Mouse (Mus musculus): ENCODE results near the gene Ndufa13.

Ndufa13 gene

DNA sequence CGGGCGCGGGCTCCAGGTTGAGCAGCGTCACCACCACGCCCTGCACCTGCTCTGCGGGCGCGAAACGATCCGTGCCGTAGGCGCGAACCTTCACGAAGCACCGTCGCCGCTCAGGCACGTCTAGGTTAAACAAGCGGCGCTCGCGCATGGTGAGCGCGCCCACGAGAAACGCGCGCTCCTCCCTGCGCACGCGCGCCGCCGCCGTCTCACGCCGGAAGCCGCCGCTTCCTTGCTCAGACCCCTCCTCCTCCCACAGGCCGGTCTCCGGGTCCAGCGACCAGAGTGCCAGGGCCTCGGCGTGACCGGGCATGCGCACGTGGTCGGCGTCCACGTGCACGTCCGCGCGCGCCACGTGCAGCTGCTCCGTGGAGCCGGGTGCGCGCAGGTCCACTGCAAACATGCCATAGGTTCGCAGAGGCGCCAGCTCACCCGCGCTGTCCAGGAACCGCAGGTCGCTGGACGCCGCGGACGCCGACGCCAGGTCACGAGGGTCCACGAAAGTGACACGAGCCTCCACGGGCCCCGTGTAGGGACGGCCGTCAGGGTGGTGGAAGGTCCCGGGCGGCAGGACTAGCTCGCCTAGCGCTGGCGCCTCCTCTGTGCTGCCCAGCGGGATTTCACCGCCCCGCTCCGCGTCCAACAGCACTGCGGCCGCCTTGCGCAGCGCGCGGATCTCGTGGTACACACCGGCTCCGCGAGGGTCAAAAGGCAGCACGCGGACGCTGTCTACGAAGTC is 20.2 kb downstream of the Ndufa13 start:
- in situ Hi-C loops (cut with MboI; ENCODE audit: unreplicated experiment in 2 of 2) = no loop called here

DNA sequence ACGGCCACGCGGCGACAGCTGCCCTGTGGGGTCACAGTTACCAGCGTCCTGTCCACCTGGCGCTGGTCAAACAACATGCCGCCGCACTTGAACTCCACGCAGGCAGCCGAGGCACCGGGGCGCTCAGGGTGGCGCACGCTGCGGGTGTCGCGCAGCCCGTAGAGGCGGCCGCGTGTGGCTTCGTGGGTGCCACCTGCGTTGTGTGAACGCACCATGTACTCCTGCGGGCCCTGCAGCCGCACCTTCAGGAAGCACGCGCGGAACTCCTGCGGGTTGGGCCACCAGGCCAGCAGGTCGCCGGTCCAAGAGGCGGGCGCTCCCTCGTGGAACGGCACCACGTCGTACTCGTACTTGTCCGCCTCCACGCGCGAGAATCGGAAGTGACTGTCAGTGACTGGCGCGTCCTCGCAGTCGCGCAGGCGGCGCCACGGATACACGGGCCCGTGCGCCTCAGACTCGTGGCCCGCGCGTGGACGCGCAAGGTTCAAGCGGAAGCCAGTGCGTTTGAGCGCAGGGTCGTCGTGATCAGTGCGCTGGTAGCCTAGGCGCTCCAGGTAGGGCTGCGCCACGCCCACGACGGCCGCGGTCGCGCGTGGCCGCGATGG is 21.0 kb downstream of the Ndufa13 start:
- in situ Hi-C loops (cut with MboI; ENCODE audit: unreplicated experiment in 2 of 2) = no loop called here

DNA sequence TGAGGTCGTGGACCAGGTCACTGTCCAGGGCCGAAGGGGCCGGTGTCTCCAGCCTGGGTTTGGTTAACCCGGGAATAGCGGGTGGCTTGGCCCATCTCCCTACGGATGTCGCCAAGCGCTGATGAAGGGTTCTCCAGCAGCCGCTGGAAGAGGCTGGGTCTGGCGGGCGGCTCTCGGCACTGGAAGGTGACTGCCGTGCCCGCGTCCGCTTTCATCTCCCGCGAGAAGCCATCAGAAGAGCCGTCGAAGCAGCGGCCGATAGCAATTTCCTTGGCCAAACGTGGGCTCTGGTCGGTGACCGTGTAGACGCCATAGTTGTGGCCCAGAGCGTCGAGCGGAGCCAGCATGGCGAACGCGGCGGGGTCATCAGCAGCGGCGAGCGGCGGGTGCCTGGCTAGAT is 21.5 kb downstream of the Ndufa13 start:
- in situ Hi-C loops (cut with MboI; ENCODE audit: unreplicated experiment in 2 of 2) = no loop called here

DNA sequence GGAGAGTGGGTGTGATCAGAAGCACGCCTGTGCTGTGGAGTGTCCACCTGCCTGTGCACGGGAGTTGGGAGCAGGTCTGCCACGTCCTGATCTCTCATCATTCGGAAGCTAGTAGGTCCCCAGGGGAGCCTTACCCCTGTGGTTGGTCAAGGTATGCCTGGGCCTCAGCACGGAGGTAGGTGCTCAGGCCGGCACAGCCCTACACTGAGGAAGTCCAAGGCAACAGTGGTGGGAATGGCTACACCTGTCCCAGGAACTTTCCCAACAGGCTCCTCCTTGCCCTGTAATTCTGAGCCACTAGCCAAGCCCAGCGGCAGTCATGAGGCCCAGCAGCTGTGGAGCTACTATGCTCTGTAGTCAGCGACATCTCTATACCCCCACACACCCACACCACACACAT is 22.7 kb downstream of the Ndufa13 start:
- in situ Hi-C loops (cut with MboI; ENCODE audit: unreplicated experiment in 2 of 2) = loop anchor here in 1 of 2 experiments (10.0 kb wide), 1 partner anchor 255 kb away; the partner anchor contains the start of gene Zfp868

DNA sequence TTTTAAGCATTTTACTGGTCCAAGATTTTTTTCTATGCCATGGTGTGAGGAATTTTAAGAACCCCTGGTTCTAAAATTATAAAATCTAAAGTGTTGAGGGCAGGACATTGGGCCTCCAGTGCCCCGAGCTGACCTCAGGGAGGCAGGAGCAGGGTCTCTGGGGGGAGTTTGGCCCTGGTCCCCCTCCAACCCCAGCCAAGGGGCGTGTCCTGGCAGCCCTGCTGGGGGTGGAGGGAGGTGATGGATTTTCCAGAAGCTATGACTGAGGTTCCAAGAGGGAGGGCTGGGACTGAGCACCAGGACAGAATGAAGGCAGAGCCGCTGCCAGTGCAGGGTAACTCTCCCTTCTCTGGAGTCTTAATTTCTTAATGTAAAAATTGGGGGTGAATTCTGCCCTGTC is 24.4 kb downstream of the Ndufa13 start:
- in situ Hi-C loops (cut with MboI; ENCODE audit: unreplicated experiment in 2 of 2) = loop anchor here in 1 of 2 experiments (10.0 kb wide), 1 partner anchor 253 kb away; the partner anchor contains the start of gene Zfp868

DNA sequence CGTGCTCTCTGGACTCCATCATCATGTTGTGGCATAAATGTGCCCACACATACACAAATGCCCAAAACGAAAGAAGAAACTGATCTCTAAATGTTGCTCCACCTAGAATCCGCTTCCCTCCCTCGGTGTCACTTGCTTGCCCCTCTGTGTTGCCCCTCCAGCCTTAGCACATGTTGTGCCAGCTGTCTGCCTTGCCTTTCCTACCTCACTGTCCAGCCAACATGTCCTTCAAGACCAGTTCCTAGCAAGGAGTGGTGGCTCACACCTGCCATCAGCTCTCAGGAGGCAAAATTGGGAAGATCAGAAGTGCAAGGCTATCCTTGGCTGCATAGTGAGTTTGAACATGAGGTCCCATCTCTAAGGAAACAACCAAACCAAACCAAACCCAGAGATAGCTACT is 25.0 kb downstream of the Ndufa13 start:
- in situ Hi-C loops (cut with MboI; ENCODE audit: unreplicated experiment in 2 of 2) = loop anchor here in 1 of 2 experiments (10.0 kb wide), 1 partner anchor 253 kb away; the partner anchor contains the start of gene Zfp868

DNA sequence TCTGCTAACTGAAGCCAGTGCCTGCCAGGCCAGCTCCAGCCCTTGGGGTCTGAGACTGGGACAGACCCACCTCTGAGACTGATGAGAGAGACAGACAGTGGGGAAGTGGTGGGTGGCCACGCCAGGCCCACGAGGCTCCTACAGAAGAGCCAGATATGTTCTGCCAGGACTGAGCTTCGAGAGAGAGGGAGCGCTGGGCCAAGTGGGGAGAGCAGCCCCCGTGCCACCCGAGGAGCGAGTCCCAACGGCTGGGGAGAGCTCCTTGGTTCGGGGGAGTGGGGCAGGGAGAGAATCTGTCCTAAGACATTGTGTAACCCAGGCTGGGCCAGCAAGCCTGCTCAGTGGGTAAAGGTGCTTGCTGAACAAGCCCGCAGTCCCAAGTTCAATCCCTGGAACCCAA is 25.4 kb downstream of the Ndufa13 start:
- in situ Hi-C loops (cut with MboI; ENCODE audit: unreplicated experiment in 2 of 2) = loop anchor here in 1 of 2 experiments (10.0 kb wide), 1 partner anchor 252 kb away; the partner anchor contains the start of gene Zfp868

DNA sequence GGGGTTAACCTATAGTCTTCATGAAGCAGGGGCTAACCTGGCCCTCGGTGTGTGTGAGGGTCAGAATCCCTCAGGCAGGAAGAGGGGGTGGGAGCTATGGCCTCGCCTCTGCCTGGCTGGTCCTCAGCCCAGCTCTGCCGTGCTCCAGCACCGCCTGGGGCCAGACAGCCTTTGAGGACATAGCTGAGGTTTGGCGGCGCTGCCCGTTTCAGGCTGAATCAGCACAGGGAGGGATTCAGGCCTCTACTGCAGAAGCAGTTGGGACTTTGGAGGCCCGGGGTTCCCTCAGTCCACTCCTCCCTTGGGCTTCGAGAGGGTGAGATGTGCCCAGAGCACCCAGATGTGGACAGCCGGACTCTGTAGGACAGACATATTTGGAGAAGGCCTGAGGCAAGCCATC is 26.3 kb downstream of the Ndufa13 start:
- in situ Hi-C loops (cut with MboI; ENCODE audit: unreplicated experiment in 2 of 2) = loop anchor here in 1 of 2 experiments (10.0 kb wide), 1 partner anchor 251 kb away; the partner anchor contains the start of gene Zfp868

DNA sequence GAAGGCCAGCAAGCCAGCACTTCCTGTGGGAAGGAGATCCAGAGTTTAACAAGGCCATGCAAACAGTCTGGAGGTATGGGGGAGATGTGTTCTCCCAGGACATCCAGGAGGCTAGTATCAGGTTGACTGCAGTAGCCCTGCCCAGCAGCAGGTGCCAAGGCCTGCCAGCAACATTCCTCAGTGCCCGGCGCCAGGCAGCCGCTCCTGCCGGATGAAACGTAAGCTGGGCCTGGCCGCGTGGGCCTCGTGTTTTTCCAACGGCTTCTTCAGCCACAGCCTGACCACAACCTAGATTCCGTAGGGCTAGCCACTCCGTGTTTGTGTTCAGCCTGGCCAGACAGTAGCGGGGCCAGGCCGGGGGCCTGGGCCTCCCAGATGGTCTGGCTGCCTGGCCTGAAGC is 27.7 kb downstream of the Ndufa13 start:
- in situ Hi-C loops (cut with MboI; ENCODE audit: unreplicated experiment in 2 of 2) = loop anchor here in 1 of 2 experiments (10.0 to 25.0 kb wide), 2 partner anchors 250 to 537 kb away; partner anchors contain the start of gene Zfp868

DNA sequence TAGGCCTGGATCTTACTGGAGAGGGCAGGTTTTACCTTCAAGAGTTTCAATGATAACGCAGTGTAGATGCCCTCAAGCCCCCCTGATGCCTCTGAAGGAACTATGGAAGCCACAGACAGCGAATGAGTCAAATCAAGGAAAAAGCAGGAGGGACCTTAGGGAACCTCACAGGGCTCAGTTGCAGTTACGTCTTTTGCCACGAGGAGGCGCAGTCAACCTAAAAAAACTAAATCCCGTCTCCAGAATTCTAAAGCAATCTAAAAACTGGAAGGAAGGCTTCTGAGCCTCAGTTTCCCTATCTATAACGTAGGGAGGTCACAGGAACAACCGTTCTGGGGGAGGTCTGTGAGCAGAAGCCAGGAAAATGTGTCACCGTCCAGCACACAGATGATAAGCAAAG is 28.2 kb downstream of the Ndufa13 start:
- in situ Hi-C loops (cut with MboI; ENCODE audit: unreplicated experiment in 2 of 2) = loop anchor here in 1 of 2 experiments (10.0 to 25.0 kb wide), 2 partner anchors 249 to 537 kb away; partner anchors contain the start of gene Zfp868

DNA sequence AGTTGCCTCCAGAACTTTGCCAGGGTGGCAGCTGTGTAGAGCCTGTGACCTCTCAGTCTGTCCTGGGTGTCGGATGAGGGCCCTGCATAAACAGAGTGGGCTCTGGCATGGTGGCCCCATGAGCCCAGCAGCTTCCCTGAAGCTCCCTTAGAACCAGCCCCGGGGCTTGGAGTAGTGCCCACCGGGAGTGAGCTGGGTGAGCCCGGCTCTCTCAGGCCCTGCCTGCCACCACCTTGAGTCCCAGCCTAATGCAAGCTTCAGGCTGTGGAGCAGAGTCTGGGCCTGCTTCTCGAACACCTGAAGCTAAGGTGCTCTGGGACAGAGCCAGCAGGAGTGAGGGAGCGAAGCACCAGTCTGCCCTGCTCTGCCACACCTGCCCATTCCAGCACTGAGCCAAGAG is 31.5 kb downstream of the Ndufa13 start:
- in situ Hi-C loops (cut with MboI; ENCODE audit: unreplicated experiment in 2 of 2) = loop anchor here in 1 of 2 experiments (10.0 to 25.0 kb wide), 2 partner anchors 246 to 534 kb away; partner anchors contain the start of gene Zfp868

DNA sequence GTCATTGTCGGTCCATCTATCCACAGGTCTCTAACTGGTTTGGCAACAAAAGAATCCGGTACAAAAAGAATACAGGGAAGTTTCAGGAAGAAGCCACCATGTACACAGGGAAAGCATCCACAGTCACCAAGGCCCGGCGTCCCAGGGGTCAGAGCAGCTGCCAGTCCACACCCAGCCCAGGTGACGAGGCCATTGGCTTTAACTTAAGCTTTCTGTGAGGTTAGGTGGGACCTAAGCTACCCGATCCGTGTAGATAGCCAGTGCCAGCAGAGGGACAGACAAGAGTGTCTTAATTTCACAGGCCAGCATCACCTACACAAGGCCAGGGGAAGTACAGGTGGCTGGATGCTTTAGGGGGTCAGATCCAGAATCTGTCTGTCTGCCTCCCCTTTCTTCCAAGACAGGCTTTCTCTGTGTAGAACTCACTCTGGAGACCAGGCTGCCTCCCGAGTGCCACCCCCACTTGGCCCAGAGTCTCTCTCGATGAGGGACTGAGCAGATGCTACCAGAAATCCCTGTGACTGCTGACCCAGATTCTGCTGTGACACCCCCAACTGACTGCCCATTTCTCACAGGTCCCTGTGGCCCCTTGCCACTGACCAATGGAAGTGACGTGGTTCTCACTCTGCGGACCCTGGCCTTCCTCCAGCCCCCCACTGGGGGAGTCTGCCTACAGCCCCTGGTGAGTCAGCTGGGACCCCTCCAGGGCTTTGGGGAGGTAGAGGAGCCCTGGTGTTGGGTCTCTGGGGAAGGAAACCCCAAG is 32.2 kb downstream of the Ndufa13 start:
- in situ Hi-C loops (cut with MboI; ENCODE audit: unreplicated experiment in 2 of 2) = loop anchor here in 1 of 2 experiments (10.0 to 25.0 kb wide), 2 partner anchors 245 to 533 kb away; partner anchors contain the start of gene Zfp868

DNA sequence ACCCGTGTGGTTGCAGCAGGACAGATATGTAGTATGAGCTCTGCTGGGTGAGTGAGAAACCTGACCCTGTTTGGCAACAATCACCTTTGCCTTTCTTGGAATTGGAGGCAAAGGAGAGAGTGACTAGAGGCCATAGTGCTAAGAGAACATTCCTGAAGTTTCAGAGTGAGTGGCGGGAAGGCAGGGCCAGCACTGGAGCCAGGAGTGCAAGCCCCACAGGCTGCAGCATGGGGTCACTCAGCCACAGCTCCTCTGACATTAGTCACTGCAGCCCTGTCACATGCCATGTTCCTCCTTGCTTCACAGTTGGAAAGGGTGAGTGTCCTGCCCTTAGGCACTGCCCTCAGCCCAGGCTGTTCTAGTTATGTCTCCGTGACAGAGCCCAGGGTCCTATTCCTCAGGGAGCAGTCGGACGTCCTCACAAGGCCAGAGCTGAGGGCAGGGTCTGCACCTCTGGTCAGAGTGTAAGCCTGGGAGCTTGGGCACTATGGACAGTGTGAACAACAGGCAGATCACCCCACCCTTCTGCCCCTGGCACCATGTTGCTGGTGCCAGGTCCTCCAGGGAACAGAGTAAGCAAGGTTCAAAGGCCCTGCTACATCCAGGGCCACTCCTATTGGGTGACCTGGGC is 34.5 kb downstream of the Ndufa13 start:
- in situ Hi-C loops (cut with MboI; ENCODE audit: unreplicated experiment in 2 of 2) = loop anchor here (10.0 to 25.0 kb wide), 2 partner anchors 531 to 543 kb away; no protein-coding TSS in a partner anchor

DNA sequence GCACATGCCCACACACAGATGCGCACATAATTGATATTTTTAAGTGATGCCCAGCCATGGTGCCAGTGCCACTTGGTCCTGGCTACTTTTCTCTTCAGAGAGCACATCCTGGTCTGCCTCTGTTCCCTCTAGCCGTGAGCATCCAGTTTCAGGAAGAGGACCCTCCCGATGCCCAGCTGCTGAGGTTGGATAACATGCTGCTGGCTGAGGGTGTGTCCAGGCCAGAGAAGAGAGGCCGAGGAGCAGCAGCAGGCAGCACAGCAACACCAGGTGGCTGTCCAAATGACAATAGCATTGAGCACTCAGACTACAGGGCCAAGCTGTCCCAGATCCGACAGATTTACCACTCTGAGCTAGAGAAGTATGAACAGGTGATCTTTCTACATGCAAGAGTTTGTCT is 38.2 kb downstream of the Ndufa13 start:
- in situ Hi-C loops (cut with MboI; ENCODE audit: unreplicated experiment in 2 of 2) = loop anchor here (10.0 to 25.0 kb wide), 2 partner anchors 527 to 539 kb away; no protein-coding TSS in a partner anchor

DNA sequence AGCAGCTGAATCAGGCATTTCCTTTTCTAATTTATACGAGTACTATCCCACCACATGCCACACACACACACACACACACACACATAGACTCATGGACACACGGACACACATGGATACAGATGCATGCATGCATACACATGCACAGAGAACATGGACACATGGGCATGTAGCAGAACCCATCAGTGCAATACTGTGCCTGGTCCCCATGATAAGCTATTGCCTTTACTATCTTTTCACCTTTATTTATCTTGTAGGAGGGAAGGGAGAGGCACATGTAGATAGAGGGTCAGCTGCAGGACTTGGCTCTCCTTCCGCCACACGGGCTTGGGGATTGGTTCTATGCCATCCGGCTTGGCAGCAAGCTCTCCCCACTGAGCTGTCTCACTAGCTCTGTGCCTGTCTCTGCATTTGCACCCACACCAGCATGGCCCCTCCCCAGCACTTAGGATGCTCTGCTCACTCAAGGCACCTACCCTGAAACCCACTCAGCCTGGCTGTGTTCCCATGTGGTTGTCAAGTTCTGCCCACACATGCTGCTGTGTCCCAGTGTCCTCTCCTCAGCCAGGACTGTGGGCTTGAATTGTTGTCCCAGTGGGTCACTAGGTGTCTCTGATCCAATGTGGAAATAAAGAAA is 38.9 kb downstream of the Ndufa13 start:
- in situ Hi-C loops (cut with MboI; ENCODE audit: unreplicated experiment in 2 of 2) = loop anchor here (10.0 to 25.0 kb wide), 2 partner anchors 526 to 539 kb away; no protein-coding TSS in a partner anchor

DNA sequence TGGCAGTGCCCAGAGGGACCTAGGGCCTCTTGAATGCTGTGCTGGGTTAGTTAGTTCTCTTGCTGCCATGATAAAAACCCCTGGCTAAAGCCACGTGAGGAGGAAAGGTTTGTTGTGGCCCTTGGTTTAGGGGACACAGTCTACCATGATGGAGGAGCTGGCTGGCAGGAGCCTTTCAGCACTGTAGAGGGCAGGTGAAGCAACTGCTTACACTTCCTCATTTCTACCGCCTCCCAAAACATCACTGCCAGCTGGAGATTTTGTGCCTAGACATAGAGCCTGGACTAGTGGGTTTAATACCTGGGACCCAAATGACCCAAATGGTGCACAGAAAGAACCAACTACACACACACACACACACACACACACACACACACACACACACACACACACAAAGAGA is 41.1 kb downstream of the Ndufa13 start:
- in situ Hi-C loops (cut with MboI; ENCODE audit: unreplicated experiment in 2 of 2) = loop anchor here (10.0 to 25.0 kb wide), 2 partner anchors 524 to 536 kb away; no protein-coding TSS in a partner anchor

DNA sequence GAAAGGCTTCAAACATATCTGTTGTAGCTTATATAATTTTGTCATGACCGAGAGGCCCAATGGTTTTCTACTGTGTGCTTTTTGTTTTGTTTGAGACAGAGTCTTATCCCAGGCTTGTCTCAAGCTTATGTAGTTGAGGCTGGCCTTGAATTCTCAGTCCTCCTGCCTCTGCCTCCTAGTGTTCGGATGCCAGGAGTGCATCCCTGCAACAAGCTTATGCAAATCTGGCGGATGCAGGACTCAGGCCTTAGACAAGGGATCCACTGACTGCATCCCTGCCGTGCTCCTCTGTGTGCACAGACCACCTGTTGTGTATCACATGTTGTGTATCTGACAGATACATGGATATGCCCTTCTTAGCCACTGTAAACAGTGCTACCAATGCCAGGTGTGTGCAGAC is 41.6 kb downstream of the Ndufa13 start:
- in situ Hi-C loops (cut with MboI; ENCODE audit: unreplicated experiment in 2 of 2) = loop anchor here (10.0 to 25.0 kb wide), 2 partner anchors 524 to 536 kb away; no protein-coding TSS in a partner anchor

DNA sequence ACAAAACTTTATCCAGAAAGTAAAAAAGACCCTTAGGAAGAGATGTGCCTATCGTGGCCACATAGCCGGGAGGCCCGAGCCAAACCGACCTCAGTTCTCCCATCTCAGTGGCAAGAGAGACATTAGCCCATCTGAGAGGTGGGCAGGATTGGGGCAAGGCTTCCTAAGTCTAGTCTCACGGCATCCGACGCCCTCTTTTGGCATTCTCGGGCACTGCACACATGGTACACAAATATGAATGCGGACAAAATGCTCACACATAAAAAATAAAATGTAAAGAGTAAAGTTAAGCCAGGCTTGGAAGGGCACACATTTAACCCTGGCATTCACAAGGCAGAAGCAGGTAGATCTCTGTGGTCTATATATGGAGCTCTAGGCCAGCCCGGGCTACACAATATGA is 48.5 kb downstream of the Ndufa13 start:
- in situ Hi-C loops (cut with MboI; ENCODE audit: unreplicated experiment in 2 of 2) = loop anchor here (10.0 to 25.0 kb wide), 2 partner anchors 219 to 517 kb away; no protein-coding TSS in a partner anchor

DNA sequence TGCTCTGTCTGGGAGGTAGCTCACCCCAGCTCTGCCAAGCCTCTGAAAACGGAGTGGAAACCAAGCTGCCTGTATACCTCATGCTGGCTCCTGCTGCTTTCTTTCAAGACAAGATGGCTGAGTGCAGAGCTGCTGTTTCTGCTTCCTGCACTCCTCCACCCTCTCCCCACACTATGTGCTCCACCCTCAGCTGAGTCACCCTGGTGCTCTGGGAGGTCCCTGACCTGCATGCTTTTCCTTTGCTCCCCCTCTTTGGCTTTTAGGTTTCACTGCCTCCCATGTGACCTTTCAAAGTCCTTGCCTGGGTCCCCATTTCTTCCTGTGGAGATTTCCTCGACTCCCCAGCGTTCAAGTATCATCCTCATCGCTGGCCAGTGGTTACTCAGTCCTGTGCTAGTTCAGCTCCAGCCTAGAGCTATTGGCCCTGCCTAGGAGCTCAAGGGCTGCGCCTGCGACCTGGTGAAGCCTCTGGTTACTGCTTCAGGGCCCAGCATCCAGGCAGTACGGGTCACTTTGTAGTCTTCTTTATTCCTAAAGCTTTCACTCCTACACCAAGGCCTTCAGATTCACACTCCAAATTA is 51.3 kb downstream of the Ndufa13 start:
- in situ Hi-C loops (cut with MboI; ENCODE audit: unreplicated experiment in 2 of 2) = loop anchor here (10.0 to 25.0 kb wide), 2 partner anchors 216 to 514 kb away; no protein-coding TSS in a partner anchor

Data from v-Abl transformed pro-B cells (cell line).